Mouse (Mus musculus) cerebellum, postnatal 10 days (tissue): ENCODE results near the gene Ccdc17.

Experiments used
- DNase-seq, 2 experiments: peaks; one replicate each; pipeline ENCODE4 v3.0.0; 2021; ENCODE audit warnings: mixed read lengths in 2 of 2

The Ccdc17 gene

DNA sequence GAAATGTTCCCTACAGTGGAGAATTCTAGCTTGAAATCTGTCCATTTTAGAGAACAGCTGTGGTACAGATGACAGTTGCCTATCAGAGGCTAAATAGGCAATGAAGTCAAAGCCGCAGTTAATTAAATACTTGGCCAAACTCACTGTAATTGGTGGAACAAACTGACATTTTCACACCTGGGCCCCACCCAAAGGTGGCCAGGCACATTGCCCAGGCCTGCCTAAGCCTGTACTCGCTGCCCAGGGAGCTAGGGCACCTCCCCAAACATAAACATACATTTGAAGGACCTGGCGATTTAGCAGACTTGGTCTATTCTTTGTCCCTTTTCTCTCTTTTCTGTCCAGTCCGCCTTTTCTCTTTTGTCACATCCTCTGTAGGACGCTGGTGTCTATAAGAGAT is at the start of gene Ccdc17:
Gene Ccdc17, plus strand, starts transcription at position 276 of the 400 bp plus-strand sequence.
- peak; percentile 22 to 25 for DNase-seq

DNA sequence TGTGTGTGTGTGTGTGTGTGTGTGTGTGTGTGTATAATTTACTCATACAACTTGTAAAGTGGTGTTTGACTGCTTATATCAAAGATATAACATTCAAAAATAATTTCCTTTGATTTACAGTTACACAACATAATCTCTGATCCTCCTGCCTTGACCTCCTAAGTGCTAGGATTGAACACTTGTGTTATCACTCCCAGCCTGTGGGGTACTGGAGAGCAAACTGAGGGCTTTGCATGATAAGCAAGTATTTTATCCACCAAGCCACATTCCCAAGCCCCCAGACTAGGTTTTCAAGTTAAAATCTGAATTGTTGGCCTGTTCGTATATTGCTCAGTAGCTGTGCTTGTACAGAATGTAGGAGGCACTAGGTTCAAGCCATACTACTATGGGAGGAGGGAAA is 46.0 kb upstream of the Ccdc17 start:
- no peak for DNase-seq

DNA sequence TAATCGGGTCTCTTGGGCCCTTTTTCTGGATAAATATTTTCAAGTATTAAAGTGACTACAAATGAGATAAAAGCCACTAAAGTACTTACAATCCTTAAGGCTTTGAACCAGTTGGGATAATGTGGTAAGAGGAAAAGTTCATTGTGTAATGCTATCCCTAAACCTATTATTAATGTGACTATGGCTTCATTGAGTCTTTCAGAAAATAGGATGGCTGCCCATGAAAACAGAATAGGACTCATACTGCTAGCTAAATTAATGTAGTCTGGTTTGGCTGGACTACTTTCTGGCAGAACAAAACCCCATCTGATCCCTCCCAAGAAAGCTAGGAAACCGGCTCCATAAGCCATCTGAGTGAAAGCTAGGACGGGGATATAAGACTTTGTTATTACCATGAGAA is 43.4 kb upstream of the Ccdc17 start:
- DNase-seq, result no peak

DNA sequence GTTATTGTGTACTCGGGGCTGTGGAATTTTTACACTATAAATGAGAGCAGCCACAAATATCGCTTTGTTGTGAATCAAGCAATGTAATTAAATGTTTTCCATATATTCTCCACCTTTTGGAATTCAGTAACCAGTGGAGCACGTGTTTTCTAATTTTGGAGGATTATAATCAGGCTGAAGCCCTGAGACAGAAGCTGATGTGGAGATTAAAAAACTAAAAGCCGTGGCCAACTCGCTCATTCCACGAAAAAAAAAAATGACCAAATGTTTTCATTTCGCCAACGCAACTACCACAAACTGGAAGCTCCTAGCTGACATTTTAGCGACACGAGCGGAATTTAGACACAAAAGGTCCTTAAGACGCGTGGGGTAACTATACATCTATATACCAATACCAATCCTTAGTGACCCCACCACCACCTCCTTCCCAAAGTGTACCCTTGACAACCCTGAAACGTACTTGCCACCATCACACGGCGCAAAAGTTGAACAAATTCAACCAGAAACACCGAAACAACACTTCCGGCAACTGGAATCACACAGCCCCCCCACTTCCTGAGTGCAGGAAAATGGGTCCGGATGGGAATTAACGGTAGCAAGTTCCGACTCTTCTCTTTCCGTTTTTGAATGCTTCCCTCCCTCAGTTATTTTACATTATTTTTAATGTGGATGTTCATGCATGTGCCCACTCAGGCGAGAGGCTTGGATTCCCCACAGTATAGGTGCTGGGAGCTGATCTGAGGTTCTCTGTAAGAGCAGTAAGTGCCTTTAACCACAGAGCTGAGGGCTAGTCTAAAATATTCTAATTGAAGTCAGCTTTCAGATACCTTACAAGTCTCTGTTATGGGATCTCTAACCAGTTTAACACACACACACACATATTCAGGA is 40.8 kb upstream of the Ccdc17 start, which contains the start of gene Tmem69:
Gene Tmem69, minus strand, starts transcription at position 524 of the 888 bp plus-strand sequence.
- DNase-seq, result peak; percentile 88

DNA sequence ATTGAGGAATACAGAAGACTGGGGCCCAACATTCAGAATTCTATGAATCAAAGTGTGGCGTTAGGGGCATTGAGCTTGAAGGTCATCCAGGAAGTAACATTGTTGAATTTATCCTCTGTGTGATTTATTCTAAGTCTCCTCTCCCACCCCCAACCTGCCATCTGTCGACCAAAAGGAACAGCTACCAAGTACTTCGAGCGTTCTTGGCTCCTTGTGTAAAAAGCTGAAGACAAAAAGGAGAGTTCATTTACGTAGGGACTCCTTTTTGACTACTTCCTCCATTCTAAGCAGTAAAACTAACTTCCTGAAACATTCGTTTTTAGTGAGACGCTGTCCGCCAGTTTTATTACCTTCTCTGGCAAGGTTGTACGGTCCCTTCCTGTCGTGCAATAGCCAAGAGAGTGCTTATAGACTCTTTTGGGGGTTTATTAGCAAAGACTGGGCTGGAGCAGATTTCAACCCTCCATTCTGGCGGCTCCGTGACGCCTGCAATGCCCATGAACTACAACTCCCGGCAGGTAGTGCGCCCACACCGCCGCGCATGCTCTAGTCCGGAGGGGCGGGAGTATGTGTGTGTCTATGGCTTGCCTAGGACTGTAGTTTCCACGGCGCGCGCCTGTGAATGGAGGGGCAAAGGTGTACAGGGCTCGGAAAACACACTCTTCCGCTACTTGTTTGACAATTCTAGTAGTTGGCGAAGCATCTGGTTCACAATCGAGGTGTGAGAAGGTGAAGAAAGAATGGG is 39.7 kb upstream of the Ccdc17 start:
- peak; percentile 95 to 97 for DNase-seq

DNA sequence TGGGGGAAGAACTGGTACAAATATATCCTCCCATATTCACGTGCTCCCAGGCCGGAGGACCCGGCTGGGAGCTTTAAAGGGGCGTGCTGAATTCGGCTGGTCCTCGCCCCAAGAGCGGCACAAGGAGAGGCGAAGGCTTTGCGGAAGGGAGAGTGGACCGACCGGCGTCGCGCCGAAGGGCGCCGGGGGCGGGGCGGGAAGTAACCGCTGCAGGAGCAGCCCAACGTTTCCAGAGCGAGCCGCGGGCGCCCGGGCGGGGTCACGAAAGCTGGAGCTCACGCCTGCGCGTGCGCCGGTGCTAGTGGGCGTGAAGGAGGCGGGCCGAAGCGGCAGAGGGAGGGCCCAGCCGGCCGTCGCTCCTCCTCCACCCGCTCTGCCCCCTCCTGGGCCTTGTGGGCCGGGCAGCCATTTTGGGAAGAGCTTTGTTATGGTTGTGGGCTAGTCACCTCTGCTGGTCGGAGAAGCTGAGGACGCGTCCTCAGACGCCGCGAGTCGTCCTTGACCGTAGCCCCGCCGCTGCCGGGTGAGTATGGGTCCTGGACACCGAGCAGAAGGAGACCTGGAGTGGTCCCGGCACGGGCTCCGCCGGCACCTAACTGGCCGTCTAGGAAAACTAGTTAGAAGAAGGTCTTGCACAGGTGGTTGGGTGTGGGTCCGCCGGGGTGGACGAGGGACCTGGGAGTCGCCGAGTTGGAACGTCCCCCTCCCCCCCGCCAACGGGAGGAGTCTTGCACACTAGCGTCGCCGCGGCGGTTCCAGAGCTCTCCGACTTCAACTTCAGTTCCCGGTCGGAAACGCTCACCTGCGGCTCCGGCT is 38.9 kb upstream of the Ccdc17 start, which contains the start of gene Gpbp1l1:
Gene Gpbp1l1, plus strand, starts transcription at position 353 of the 816 bp plus-strand sequence.
- peak; percentile 98 to 99 for DNase-seq

DNA sequence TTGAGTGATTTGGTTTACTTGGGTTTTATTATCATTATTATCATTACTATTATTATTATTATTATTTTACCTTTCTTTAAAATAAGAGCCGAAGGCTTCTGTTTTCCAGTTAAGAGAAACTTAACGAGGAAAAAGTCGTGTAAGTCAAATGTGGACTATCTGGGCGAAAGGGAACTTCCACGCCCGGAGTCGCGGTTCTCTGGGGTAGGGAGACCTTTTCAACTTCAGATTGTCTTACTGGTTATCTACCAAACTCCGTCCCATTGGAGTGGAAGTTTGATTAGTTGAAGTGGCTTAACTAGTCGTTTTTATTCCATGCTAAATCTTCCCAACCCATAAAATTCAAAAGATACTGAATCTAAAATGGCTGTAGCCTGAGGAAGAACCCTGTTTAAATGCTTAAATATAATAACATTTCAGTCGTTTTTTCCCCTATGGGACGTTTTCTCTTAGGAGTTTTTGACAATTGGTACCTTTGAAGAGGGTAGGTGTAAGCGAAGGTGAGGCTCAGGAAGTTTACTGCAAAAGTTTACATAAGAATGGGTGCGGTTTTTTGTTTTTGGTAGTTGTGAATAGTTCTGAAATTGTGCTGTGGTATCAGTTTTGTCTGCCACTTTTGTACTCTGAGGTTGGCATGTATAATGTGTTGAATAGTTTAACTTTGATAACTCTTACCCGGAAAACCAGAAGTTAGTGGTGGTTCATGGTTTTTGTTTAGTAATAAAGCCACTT is 38.1 kb upstream of the Ccdc17 start:
- DNase-seq, result peak in 1 of 2 experiments; percentile 6

DNA sequence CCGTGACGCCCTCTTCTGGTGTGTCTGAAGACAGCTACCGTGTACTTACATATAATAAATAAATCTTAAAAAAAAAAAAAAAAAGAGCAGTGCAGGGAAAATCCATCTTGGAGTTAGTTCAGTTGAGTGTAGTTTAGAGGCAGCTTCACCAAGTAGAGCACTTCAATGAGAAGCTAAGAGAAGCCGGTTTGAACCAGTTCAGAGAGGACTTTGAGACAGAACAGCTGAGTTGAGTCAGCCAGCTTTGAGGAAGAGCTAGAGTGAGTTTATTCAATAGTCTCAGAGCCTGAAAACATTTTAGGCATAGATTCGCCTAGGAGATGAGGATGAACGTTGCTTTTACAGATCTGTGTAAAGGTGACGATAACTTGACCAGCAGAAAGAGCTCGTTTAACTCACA is 661 bp upstream of the Ccdc17 start:
- no peak for DNase-seq

DNA sequence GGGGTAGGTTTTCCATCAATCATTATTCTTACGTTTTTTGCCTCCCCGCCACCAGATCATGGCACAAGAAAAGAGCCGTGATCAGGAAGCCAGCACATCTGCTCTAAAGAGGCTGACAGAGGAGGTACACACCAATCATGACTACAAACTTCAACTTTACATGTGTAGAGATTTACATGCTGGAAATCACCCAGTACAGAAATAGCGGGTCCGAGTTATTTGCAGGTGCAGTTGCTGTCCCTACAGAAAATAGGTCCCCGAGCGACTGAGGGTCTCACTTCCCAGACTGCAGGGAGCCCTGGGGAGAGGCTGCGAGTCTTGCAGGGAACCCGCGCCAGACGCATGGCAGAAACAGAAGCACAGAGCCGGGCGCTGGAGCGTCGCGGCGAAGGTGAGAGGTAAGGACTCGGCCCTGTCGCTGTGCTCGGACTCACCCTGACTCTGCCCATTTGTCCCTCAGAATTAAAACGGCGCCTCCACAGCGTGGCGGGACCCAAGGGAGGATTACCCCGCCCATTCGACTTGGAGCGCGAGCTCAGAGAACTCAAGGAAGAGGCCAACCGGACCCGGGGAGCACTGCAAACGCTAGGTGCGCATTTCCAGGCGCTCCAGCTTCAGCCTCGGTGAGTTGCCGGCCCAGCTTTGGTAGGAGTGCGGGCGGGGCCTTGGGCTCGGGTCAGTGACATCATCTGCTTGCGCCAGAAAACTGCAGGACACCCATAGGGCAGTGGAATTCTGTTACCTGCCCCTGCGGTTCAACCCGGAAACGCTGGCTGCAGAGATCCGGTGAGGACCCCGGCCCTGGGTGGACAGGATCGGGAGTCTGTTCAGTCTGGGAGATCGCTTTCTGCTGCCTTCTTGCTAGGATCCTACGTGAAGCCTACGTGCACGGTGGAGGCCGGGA is 776 bp downstream of the Ccdc17 start:
- peak; percentile 94 to 96 for DNase-seq

DNA sequence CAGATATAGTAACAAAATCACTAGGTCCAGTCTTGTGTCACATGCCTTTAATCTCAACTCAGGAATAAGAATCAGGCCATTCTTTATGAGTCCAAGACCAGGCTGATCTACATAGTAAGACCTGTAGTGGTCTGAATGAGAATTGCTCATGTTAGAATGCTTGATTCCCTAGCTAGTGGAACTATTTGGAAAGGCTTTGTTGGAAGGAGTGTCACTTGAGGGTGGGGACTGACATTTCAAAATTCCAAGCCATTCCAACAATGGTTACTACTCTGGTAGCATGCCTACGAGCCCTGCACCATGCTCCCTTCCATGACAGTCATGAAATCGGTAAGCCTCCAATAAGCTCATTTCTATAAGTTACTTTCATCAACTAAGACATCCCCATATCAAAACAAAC is 16.2 kb downstream of the Ccdc17 start:
- no peak for DNase-seq

DNA sequence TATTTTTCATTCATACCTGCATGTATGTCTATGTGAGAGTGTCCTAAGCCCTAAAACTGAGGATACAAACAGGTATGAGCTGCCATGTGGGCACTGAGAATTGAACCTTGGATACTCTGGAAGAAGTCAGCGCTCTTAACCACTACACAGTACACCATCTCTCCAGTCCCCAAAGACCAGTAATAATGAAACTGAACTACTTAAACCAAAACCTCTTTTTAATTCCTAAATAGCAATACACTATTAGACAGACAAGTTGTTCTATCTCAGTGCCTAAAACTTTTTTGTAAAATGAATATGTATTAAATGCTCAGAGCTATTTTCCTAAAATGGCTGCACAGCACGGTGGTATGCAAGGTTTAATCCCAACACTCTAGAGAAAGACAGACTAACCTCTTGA is 18.8 kb downstream of the Ccdc17 start:
- DNase-seq, result no peak

DNA sequence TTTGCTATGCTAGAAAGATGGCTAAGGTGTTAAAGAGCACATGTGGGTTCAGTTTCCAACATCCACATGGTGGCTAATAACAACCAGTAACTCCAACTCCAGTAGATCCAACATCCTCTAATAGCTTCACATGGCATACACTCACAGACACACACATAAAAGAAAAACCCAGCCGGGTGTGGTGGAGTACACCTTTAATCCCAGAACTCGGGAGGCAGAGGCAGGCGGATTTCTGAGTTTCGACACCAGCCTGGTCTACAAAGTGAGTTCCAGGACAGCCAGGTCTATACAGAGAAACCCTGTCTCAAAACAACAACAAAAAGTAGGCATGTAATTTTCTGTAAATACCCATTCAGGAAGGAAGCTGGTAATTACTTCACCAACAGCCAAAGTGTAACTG is 28.4 kb downstream of the Ccdc17 start:
- DNase-seq, result no peak

DNA sequence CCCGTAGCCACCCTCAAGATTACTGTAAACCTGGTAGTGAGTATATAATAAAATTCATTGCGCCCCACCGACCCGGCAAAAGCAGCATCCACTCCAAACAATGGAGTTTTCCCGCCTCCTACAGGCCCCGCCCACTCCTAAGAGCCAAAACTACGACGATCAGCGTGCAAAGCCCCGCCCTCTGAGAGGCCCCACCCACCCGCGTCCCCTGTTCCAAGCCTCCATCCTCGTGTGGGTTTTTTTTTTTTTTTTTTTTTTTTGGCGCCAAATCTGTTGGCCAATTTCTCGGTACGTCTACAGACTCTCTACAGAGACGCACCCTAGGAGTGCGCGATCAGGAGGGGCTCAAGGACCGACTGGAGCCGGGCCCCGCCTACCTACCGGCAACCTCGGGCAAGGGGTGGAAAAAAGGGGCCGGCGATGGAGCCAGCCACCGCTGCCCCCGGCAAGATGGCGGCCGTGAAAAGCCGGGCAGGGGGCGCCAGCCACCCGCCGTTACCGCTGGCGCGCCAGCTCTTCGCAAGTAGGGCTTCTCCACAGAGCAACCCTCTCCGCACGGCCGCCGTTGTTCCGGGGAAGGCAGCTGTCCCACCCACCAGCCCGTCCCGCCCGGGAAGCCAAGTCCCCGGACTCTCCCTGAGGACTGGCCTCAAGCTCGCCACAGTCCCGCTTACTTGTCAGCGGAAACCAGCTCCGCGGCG is 30.4 kb downstream of the Ccdc17 start:
- DNase-seq, result peak; percentile 91 to 93

DNA sequence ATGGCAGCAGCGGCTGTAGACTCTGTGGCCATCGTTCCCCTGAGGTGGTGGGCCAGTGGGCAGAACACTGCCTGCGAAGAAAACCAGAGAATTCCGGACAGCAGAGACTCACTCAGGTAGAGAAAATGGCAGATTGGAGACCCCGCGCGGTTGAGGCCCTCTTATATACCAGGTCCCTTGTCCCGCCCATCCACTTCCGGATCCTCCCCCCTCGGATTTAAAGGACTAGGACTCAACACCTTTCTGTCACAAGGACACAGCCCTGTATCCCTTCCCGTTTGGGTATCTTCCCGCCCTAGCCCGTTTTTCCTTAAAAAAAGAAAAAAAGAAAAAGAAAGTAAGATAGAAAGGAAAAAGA is 30.9 kb downstream of the Ccdc17 start:
- peak; percentile 95 to 96 for DNase-seq

DNA sequence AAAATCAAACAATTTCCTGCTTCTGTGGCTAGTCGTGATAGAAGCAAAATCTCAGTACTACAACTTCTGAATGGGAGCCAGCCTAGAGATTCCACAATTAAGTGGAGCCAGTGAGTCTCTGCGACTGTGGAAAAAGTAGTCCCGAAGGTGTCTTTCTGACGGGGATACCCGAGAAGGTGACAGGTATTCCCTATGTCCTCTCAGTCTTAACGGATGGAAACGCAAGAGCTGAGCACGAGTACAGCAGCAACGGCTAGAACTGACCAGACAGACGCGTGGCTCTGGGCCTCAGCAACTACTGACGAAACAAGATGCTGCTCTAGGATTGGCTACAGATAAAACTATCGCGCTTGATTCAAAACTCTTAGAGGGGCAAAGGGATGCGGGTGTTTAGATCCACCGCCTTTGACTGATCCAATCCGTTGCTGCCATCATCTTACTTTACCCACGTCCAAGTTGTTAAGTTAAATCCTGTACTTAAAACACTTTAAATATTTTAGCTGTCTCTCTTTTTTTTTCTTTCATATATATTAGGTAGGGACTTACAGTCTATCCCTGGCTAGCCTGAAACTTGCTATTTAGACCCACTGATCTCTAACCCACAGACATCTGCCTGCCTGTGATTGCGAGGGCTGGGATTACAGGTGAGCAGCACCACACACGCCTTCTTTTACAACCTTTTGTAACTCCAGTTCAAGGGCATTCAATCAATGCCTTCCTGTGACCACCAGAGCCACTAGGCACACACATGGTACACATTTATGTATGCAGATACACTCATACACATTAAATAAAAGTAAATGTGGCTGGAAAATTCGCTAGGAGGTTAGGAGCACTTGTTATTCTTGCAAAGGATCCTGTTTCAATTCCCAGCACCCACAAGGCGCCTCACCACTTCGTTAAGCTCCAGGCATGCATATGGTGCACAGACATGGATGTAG is 31.5 kb downstream of the Ccdc17 start, which contains the start of gene Nasp:
Gene Nasp, minus strand, starts transcription at position 220 of the 941 bp plus-strand sequence.
- peak; percentile 86 to 87 for DNase-seq

DNA sequence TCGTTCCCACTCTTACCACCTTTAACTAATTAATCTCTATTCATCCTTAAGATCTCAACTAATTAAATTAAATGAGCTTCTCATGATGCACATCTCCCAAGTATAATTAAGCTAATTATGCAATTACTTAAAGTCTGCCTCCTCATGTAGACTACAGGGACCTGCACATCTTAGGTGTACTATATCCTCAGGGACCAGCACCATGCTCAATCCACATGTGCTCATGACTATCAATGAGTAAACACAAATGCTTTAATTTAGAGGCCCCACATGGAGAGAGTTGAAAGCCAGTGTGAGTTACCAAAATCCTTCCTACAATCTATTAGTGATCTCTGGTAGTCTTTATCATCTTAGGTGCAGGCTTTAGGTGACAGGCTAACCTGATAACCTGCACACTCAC is 38.7 kb downstream of the Ccdc17 start:
- no peak for DNase-seq

DNA sequence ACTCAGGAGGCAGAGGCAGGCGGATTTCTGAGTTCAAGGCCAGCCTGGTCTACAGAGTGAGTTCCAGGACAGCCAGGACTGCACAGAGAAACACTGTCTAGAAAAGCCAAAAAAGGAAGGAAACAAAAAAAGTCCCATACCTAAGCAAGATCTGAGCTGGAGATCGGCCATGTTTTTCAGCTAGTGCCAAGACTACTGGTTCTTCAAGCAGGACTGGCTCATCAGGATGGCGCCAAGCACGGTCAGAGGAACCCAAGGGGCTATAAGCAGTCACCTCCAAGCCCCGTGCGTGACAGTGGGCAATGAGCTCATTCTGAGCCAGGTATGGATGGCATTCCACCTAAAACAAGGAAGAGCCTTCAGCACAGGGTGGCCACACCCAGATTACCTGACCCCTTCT is 42.4 kb downstream of the Ccdc17 start:
- no peak for DNase-seq

DNA sequence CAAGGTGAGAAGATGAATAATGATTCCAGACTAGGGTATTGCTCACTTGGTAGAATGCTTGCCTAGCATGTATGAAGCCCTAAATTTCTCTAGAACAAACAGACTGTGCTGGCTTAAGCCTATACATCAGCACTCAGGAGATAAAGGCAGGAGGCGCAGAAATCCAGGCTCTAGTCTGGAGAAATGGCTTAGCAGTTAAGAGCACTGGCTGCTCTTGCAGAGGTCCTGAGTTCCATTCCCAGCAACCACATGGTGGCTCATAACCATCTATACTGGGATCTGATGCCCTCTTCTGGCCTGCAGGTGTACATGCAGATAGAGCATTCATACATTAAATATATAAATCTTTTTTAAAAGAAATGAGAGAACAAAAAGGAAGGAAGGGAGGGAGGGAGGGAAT is 45.6 kb downstream of the Ccdc17 start:
- DNase-seq, result no peak

DNA sequence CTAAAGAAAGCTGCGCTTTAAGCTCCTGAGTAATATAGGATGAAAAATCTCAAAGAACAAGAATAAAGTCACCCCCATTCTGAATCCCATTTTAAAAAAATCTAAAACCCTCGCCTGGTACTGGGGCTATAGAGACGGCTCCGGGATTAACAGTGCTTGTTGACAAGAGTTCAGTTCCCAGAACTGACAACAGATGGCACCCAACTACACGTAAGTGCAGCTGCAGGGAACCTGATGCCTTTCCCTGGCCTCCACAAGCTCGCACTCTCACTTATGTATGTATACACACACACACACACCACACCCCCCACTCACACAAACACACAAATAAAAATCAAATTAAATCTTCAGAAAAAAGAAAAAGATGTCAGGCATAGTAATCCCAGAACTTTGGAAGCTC is 47.9 kb downstream of the Ccdc17 start:
- DNase-seq, result peak; percentile 36 to 51
